Mouse (Mus musculus) right cerebral cortex, postnatal 14 days (tissue): Measurements from ENCODE around the gene Rab4b.

Source experiments
- DNase-seq: peaks from one replicate; pipeline ENCODE4 v3.0.0; 2022

Gene Rab4b

DNA sequence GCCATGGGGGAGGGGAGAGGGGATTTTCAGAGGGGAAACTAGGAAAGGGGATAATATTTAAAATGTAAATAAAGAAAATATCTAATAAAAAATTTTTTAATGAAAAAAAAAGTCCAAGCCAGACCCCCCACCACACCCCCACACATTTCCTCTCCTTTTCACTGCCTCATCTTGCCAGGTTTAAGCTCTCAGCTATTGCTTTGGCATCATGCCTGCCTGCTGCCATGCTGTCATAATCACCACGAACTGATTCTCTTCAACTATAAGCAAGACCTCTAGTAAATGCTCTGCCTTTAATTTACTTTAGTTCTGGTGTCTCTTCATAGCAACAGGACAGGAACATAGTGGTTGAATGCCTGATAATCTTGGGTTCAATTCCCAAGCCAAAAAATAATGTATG lies 3.8 kb upstream of the Rab4b start:
- DNase-seq, result no peak

DNA sequence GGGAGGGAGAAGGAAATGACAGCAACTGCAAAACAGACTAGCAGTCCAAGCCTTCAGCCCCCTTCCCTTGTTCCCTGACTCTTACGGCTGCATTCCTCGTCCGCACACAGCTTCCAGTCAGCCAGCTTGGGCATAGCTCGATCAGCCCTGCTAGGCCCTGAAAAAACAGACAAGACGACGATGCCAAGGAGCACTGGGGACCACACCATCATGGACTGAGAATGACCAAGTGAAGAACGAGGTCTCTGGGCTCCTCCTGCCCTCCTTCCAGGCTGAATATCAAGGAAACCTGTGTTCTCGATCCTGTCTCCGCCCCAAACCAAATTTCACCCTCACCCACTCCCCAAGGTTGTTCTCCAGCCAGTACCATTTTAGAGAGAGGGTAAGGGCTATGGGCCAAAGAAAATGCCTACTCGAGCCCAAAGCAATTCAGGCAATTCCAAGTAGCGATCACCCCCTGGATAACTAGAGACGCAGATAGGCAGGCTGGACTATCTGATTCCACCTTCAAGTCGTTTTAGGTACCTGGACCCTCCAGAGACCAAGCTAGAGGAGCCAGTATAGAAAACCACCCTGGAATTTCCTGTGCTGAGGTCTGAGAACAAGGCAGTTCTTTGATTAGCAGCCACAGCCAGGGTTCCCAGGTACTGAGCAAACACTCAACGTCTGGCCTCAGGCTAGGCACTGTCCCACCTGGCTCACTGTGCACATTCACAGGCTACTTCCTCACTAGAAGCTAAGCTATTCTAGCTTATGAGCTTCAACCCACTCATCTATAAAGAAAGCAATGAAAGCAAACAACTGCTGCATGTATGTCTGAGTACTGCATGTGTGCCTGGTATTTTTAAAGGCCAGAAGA lies 2.4 kb upstream of the Rab4b start, which contains the start of the genes Gm21983 and Mia:
Gene Gm21983, minus strand, starts transcription at position 250 of the 859 bp plus-strand sequence.
Gene Mia, minus strand, starts transcription at position 321 of the 859 bp plus-strand sequence.
- no peak for DNase-seq

DNA sequence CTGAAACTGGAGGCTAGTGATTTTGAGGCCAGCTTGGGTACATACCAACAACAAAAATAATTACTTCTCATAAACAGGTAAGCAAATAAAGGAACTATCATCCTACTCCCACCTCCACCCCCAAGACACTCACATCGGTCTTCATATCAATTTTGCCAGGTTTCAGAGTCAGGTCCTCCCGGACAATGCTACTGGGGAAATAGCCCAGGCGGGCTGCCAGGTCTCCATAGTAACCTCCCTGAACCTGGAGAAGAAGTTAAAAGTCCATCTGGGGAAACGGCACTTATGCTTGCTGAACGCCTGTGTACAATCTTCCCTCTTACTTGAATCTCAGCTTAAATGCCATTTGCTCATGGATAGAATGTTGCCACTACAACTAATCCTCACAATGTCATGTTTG lies 1.3 kb upstream of the Rab4b start:
- no peak for DNase-seq

DNA sequence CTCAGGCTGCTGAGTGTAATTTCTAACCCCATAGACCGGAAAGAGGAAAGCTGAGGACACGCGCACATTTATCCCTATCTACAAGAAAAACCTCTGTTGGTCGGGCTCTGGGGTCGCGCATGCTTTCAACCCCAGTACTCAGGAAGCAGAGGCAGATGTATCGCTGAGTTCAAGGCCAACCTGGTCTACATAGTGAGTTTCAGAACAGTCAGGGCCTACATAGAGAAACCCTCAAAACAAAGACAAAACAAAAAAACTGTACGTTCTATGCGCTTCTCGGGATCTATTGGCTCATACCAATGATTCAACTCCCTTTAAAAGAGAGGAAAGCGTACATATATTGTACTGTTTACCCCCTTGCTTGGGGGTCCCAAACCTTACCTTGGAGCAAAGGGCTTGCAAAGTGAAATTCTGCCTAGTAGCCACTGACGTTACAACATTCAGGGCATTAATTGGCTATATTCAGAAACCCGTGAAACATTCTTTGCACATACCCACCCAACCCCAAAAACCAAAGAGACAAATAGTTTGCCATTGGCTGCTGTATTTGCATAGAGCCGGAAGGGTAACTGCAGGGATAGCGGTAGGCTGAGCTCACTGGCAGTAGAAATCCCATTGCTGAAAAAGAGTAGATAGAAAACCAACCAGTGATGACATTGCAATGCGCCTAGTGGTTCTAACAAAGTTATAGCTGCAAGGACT lies 672 bp upstream of the Rab4b start:
- no peak for DNase-seq

DNA sequence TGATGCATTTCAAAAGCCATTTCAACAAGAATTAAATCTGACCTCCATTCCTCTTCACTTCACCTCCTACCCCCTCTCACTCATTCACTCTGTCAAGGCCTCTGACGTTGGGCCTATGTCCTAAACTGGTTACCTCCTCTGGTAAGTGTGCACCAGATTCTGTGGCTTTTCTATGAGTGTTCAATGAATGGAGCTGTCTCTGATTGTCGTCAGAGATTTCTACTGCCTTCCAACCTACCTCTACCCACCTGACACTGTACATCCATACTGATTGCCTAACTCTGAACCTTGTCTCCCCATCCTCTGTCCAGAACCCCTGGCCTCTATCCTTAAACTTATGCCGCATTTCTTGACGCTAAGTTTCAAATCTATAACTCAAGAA lies 763 bp downstream of the Rab4b start:
- no peak for DNase-seq

DNA sequence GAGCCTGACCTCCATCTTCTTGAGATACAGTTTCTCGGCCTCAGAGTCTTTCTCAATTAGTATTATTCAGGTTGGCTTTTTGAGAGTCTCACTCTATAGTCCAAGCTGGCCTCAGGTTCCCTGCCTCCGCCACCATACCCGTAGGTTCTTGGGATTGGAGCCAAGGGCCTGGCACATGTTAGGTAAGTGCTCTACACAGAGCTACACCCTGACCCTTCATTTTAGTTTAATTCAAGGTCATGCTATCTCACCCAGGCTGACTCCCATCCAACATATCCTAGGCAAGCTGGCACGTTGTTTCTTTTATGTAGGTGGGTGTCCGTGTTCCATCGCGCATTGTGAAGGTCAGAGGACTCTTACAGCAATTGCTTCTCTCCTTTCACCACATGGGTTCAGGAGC lies 3.8 kb downstream of the Rab4b start:
- no peak for DNase-seq

DNA sequence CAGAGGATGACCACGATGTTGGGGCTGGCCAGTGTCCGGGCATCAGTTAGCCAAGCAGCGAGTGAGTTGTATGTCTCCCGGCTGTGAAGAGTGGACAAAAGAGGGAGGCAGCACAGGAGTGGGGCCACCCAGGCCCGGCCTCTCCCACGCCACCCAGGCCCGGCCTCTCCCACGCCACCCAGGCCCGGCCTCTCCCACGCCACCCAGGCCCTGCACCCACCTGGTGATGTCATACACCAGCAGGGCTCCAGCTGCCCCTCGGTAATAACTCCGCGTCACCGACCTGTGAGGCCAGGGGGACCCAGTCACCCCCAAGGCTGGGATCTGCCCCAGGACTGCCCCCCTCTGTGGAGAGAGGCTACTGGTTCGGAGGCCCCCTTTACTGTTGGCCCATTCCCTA lies 4.2 kb downstream of the Rab4b start:
- no peak for DNase-seq

DNA sequence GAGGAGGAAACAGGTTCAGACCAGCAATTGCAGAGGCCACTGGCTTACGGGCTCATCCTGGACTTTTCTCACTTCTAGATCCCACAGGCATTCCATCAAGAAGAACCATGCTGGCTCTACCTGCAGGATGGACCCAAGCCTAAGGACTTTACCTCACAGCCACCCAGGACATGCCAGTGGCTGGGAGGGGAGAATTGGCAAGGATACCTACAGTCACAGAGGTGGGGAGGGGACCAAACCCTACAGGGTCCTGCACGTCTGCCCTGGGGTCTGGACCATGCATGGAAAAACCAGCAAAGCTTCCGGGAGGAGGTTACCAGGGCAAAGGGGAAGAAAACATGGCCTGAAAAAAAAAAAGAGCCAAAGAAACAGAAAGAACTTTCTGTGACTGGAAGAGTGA lies 7.7 kb downstream of the Rab4b start:
- no peak for DNase-seq

DNA sequence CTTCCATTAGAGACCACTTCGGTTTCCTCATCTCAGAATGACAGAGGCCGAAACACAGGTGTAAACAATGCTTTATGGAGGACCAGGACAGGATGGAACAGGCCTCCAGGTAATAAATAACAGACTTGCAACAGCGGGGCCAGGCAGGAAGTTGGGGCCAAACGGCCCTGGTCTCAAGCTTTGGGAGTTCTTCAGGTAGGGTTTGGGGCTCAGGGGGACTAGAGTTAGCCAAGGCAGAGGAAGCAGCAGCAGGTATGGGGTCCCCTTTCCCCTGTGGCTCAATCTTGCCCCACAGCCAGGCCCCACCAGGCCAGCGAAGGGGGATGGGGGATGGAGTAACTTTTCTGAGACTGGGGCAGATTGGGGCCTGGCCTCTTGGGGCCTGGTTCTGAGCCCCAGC lies 10.3 kb downstream of the Rab4b start:
- DNase-seq, result no peak

DNA sequence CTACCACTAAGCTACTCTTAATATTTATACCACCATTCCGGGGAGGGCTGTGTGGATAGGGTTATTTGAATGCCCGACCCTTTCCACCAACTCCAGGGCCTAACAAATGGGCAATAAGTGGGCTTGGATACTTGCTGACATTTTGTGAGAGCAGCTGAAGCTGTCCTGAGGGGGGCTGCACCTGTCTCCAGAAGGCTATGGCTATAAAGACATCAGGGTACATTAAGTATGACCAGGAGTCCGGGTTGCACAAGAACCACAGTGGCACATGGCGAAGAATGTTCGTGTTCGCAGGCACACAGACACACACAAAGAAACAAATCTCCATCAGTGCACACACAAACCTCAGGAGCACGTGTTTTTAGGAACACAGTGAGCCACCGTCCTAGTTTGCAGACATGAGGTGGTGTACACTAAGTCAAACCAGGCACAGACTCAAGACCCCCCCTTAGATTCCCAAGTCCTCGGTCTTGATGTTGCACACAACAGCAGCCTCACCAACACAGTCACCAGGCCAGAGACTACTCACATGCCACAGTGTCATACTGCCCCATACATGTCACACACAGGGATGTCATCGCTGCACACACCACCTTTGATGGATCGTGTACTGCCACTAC lies 11.1 kb downstream of the Rab4b start:
- no peak for DNase-seq

DNA sequence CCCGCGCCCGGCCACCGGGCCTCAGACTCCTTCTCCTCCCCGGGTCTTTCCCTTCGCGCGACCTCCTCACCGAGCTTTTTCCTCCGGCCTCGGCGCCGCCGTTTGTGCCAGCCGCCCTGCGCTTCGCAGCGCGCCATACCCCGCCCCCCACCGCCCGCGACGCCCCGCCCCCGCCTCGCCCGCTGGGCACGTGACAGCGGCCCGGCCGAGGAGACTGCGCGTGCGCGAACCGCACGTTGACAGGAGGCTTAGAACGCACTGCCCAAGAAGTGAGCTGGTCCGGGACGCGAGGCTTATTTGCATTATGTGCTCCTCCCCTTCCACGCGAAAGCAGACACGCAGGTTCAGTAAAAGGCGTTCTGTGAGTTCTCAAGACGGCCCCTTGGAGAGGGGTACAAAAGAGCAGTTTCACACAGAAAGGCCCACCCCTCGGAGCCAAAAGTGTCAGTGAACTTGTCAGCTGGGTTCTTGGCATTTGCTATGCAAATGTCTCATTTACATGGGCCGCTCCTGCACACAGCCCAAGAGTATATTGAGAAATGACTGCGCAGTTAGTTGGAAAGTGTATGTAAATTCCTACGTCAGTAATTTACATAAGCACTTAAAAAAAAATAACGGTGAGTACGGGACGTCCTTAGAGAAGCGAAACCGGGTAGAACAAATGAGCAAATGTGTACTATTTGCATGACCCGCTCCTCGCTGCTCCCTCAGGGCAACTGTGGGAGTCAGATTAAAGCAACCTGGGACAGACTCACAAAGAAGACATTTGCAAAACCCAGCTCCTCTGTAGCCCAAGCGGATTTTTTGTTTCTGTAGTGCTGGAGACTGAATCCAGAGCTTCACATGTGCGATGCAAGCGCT lies 11.9 kb downstream of the Rab4b start, which contains the start of gene Egln2:
Gene Egln2, minus strand, starts transcription at position 189 of the 861 bp plus-strand sequence.
- peak; percentile 98 for DNase-seq

DNA sequence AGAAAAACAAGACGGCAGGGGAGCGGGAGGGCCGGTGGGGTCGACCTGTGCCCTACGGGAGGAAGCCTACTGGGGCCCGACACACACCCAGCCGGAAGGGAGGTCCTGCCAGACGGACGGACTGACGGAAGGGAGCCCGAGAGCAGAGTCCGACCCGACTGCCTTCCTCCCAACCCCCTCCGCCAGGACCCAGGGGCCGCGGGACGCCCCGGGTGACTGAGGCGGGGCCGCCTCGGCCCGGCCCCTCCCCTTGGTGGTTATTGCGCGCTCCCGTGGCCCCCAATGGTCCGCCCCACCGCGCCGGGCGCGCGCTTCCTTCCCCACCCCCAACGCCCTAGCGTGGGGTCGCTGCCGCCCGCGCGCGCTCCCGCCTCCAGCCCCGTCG lies 12.5 kb downstream of the Rab4b start:
- DNase-seq, result peak; percentile 79

DNA sequence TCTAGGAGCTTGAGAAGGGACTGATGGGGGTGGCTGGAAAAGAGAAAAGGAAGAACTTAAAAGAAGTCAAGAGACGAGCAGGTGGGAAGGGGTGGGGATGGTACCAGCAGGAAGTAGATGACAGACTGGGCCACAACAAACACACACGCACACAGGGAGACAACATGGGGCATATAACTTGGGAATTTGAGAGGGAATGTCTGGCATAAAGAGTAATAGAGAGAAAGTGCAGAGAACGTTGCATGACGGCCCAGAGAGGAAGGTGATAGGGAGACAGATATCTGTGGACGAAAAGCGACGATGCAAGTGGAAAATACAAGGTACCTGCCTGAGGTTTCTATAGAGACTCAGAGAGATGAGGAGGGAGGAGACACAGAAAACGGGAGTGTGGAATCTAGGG lies 13.0 kb downstream of the Rab4b start:
- DNase-seq, result no peak

DNA sequence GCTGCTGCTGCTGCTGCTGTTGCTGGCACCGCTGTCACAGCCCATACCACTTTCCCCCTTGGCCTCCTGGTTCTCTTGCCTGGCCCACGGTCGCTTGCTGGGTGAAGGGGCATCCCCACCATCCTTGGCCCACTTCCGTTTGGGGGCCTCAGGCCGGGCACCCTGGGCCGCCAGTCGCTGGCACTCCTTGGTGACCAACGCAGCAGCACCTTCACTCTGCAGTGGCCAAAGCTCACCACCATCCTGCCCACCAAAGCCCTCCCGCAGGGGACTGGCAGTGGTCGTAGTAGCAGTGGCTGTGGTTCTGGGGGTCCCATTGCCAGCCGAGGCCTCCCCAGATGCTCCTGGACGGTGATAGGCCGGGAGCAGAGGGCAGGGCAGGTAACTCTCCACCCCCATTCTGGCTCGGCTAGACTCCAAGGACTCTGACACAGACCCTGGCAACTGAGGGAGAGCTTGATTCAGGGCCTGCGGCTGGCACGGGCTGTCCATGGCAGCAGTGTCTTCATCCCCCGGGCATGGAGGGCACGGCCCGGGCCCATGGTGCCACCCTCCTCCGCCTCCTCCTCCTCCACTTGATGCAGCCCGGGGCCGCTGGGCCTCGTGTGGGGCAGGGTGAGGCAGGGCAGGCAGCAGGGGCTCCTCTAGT lies 13.6 kb downstream of the Rab4b start:
- DNase-seq, result no peak

DNA sequence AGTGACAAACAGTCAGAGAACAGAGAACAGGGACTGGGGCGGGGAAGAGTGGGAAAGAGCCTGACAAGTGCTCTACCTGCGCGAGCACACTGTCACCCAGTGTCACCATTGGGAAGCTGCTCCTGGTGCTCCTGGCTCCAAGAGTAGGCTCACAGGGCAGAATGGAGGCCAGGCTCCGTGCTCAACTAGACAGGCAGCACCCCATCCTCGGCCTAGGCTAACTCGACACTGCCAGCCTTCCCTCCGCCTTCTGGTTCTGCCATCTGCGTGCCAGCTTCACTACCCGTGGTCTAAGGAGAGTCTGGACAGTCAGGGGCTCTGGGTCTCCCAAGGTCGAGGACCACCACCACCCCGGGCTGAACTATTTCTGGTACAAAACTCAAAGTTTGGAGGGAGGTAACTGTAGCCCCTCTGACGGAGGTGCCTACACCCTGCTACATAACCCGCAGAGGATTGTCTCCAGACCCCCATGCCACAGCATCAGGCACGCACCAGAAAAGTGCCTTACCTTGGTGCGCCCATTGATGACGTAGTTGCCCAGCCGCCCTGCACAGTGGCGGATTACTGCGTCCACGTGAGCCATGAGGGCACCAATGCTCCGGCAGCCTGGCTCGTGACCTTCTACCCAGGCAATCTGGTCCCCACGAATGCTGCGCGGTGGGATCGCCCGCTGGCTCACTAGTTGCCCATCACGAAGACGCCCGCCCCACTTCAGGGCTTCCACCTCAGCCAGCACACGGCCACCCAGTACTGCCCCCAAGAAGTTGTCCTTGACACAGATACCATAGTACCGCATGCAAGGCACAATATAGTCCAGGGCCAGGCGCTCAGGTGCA lies 14.4 kb downstream of the Rab4b start:
- peak; percentile 51 for DNase-seq

DNA sequence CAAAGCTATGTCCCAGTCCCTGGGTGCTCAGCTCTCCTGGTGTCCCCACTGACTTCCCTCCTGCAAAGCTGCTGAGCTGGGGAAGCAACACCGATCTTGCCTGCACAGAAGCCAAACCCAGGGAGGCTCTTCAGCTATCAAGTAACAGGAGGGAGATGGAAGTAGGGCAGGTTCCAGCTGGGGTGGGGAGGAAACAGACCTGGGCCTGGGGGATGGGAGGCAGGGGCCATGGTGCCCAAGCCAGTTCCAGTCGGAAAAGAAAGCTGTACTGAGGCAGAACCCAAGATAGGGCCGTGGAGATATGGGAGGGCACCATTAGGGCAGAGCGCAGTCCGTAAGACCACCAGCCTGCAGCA lies 15.3 kb downstream of the Rab4b start:
- DNase-seq, result no peak

DNA sequence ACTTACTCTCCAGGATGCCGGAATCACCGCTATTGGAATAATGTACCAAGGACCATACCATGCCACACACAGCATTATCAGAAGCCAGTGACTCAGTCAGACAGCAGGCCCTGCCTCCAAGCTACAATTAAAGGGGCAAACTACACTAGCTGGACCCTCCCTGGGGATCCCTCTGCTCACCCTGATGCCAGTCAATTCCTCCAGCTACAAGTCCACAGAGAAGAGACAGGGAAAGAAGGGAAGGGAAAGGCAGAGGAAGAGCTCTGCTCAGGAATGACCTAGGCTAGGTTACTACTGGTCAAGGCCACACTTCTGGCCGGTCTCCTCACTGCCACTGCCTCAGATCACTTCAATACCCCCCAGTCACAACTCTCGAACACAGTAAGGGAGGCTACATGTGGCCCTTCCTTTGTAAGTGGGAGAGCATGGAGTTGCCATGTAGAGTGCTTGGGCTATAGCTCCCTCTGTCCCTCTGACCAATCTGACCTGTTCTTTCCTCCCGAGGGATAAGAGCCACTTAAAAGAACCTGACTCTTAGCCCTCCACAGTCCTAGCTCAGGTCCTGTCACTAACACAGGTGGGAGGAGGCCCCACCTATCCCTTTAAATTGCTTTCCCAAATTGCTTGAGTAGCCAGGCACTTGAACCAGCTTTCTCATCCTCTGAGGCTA lies 15.8 kb downstream of the Rab4b start:
- DNase-seq, result no peak

DNA sequence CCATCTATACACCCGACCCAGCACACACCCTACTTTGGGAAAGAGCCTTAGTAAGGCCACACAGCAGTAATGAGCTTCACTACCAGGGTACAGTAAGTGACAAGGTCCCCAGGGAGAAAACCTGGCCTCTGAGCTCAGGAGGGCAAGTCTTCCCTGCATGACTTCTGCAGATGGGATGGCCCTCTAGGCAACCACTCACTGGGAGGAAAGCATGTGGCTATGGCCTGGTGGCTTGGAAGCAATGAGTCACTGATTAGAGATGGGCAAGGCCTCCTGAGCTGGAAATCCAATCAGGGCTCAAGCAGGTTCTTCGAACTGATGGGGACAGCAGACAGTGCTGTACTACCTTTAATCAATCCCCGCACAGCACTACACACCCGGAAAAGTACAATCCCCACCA lies 17.0 kb downstream of the Rab4b start:
- DNase-seq, result no peak

DNA sequence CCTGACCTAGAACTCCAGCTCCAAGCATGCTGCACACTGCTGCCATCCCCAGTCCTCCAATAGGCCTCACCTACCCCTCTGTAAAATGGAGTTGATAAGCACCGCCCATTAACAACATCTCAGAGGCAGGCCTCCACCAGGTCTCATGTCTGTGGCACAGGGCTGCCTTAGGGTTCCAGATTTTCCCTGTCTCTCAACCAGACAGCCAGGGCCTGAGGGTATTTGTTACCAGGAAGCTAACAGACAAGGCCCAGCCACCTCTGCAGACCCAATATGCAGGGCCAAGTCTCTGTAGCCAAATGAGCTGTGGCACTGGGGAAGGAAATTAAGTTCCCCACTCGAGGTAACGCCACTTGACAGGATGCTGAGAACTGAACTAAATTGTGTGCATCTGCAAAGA lies 17.8 kb downstream of the Rab4b start:
- no peak for DNase-seq

DNA sequence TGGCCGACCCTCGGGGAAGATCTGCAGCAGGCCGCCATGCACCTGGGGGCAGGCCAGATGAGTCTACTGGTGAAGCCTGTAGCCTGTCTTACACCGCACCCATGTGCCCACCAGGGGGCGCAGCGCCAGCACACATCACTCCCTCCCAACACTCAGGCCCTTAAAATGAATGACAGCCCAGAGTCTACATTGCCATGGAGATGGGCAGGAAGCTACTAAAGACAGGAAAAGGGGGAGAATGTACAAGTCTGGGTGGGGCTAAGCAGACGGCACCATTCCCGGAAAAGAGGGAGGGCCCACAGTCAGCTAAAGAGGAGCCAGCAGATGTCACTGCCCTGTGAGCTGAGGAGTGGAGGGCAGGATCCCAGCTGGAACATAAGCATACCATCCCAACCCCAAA lies 18.8 kb downstream of the Rab4b start:
- DNase-seq, result peak; percentile 88

DNA sequence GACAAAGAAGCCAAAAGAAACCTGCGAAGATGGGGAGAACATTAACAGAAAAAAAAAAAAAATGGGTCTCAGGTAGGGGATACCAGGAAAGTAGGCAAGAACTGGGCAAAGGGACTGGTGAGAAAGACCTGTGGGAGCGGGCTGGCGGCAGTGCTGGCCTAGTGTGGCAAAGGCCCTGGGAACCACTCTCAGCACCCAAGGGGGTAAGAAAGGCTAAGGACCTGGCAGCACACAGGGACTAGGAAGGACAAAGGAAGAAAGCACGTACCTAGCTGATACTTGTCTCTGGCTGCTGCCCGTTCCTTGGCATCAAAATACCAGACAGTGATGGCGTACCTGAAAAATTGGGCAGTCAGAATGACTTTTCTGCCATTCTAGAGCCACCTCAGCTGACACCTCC lies 19.4 kb downstream of the Rab4b start:
- no peak for DNase-seq
